Mouse (Mus musculus): Measurements from ENCODE around the gene Gm9903. TPM values are rescaled to one million over a fixed set of nuclear protein-coding genes. Genes with fewer than 3 reads are reported as not detected.

The Gm9903 gene
- polyA plus RNA-seq, 1 experiment from 2014 or later, result 0.61 TPM

GRCm38 (mm10) chr5:33622671-33623070 is 7.1 kb upstream of the Gm9903 start:
- Histone ChIP-seq H3K4me3 (no peak overlapping the region), H3K9me3 (replicated peaks) (no peaks in the 10 kb centered on the region), H3K36me3 (ENCODE audit: poor library complexity, severe bottlenecking) (peaks cover 4% of the 10 kb centered on the region; the same call in 1 of the 2 replicates), H3K4me2 (no peak overlapping the region), H3K27ac (no peak overlapping the region), H3K4me1 (peaks cover 2% of the 10 kb centered on the region; the same call in 1 of the 2 replicates), H3K9ac (no peak overlapping the region), H3K27me3 (no peaks in the 10 kb centered on the region)
- ATAC-seq, result no peak
- WGBS, result 93% methylated on average over 2 of the region's 2 CpGs

- Histone ChIP-seq H3K36me3 (ENCODE audit: poor library complexity, severe bottlenecking) (peaks cover 4% of the 10 kb centered on the region; the same call in 1 of the 2 replicates), H3K4me1 (peaks cover 13% of the 10 kb centered on the region), H3K27ac (no peak overlapping the region), H3K27me3 (no peaks in the 10 kb centered on the region), H3K9me3 (replicated peaks) (no peaks in the 10 kb centered on the region), H3K9ac (no peak overlapping the region), H3K4me2 (no peak overlapping the region), H3K4me3 (no peak overlapping the region)
- WGBS, result 80% methylated on average over 3 of the region's 3 CpGs
- ATAC-seq, result no peak
Observed at GRCm38 (mm10) chr5:33623766-33624165, 6.0 kb upstream of the Gm9903 start.

GRCm38 (mm10) chr5:33627968-33628367 is 1.8 kb upstream of the Gm9903 start:
- Histone ChIP-seq H3K9ac (0 out of 2 replicates have a peak overlapping the region, but pooled peaks have one; percentile 2), H3K27ac (no peak overlapping the region), H3K4me3 (peak overlapping the region; percentile 79), H3K27me3 (no peaks in the 10 kb centered on the region), H3K4me2 (peak overlapping the region; percentile 70), H3K9me3 (replicated peaks) (no peaks in the 10 kb centered on the region), H3K4me1 (peaks cover 22% of the 10 kb centered on the region), H3K36me3 (ENCODE audit: poor library complexity, severe bottlenecking) (peaks cover 4% of the 10 kb centered on the region; the same call in 1 of the 2 replicates)
- ATAC-seq, result no peak
- WGBS, result 50% methylated on average over 4 of the region's 4 CpGs

GRCm38 (mm10) chr5:33628820-33629300 is 865 bp upstream of the Gm9903 start:
- Histone ChIP-seq H3K9me3 (replicated peaks) (no peaks in the 10 kb centered on the region), H3K9ac (peak overlapping the region; percentile 85), H3K4me3 (peak overlapping the region; percentile 79), H3K4me1 (peaks cover 22% of the 10 kb centered on the region), H3K36me3 (ENCODE audit: poor library complexity, severe bottlenecking) (peaks cover 4% of the 10 kb centered on the region; the same call in 1 of the 2 replicates), H3K4me2 (peak overlapping the region; percentile 70), H3K27ac (peak overlapping the region; percentile 84), H3K27me3 (no peaks in the 10 kb centered on the region)
- 0% methylated on average over 24 of the region's 24 CpGs for WGBS
- no peak for ATAC-seq

GRCm38 (mm10) chr5:33630061-33630460 is 336 bp downstream of the Gm9903 start:
- peak overlapping the region; percentile 70 for H3K4me2 ChIP-seq
- no peaks in the 10 kb centered on the region for H3K27me3 ChIP-seq
- no peak for ATAC-seq
- peak overlapping the region; percentile 85 for H3K9ac ChIP-seq
- 5% methylated on average over 9 of the region's 9 CpGs for WGBS
- peak overlapping the region; percentile 35; the same call in 1 of the 2 replicates for H3K27ac ChIP-seq
- peaks cover 8% of the 10 kb centered on the region; the same call in 1 of the 2 replicates for H3K36me3 ChIP-seq (ENCODE audit: poor library complexity, severe bottlenecking)
- peak overlapping the region; percentile 79 for H3K4me3 ChIP-seq
- H3K9me3 ChIP-seq (replicated peaks), result no peaks in the 10 kb centered on the region
- H3K4me1 ChIP-seq, result peaks cover 22% of the 10 kb centered on the region

- no peak for ATAC-seq
- H3K4me3 ChIP-seq, result peak overlapping the region; percentile 79
- H3K9ac ChIP-seq, result no peak overlapping the region
- H3K36me3 ChIP-seq (ENCODE audit: poor library complexity, severe bottlenecking), result 0 out of 2 replicates have a peak, but pooled peaks cover 4% of the 10 kb centered on the region
- WGBS, result 83% methylated on average over 4 of the region's 4 CpGs
- peak overlapping the region; percentile 70 for H3K4me2 ChIP-seq
- no peak overlapping the region for H3K27ac ChIP-seq
- H3K27me3 ChIP-seq, result no peaks in the 10 kb centered on the region
- H3K9me3 ChIP-seq (replicated peaks), result no peaks in the 10 kb centered on the region
- H3K4me1 ChIP-seq, result peaks cover 22% of the 10 kb centered on the region
Observed at GRCm38 (mm10) chr5:33630615-33631014, 890 bp downstream of the Gm9903 start.

GRCm38 (mm10) chr5:33632526-33632925 is 2.8 kb downstream of the Gm9903 start:
- H3K4me1 ChIP-seq, result peaks cover 22% of the 10 kb centered on the region
- H3K4me3 ChIP-seq, result no peak overlapping the region
- WGBS, result 86% methylated on average over 1 of the region's 1 CpGs
- no peak overlapping the region for H3K4me2 ChIP-seq
- H3K9ac ChIP-seq, result no peak overlapping the region
- ATAC-seq, result no peak
- H3K27ac ChIP-seq, result no peak overlapping the region
- no peaks in the 10 kb centered on the region for H3K9me3 ChIP-seq (replicated peaks)
- peaks cover 14% of the 10 kb centered on the region for H3K36me3 ChIP-seq (ENCODE audit: poor library complexity, severe bottlenecking)
- H3K27me3 ChIP-seq, result no peaks in the 10 kb centered on the region

GRCm38 (mm10) chr5:33635361-33635760 is 5.6 kb downstream of the Gm9903 start:
- no peaks in the 10 kb centered on the region for H3K9me3 ChIP-seq (replicated peaks)
- H3K4me1 ChIP-seq, result peaks cover 3% of the 10 kb centered on the region
- H3K4me2 ChIP-seq, result no peak overlapping the region
- H3K36me3 ChIP-seq (ENCODE audit: poor library complexity, severe bottlenecking), result peaks cover 37% of the 10 kb centered on the region
- 83% methylated on average over 3 of the region's 3 CpGs for WGBS
- no peak overlapping the region for H3K27ac ChIP-seq
- no peak for ATAC-seq
- no peak overlapping the region for H3K4me3 ChIP-seq
- H3K9ac ChIP-seq, result no peak overlapping the region
- H3K27me3 ChIP-seq, result no peaks in the 10 kb centered on the region

- ATAC-seq, result no peak
- no peak overlapping the region for H3K9ac ChIP-seq
- no peaks in the 10 kb centered on the region for H3K9me3 ChIP-seq (replicated peaks)
- H3K27me3 ChIP-seq, result no peaks in the 10 kb centered on the region
- peaks cover 58% of the 10 kb centered on the region for H3K36me3 ChIP-seq (ENCODE audit: poor library complexity, severe bottlenecking)
- no peak overlapping the region for H3K27ac ChIP-seq
- WGBS, result 82% methylated on average over 3 of the region's 3 CpGs
- no peak overlapping the region for H3K4me3 ChIP-seq
- no peak overlapping the region for H3K4me2 ChIP-seq
- no peaks in the 10 kb centered on the region for H3K4me1 ChIP-seq
Observed at GRCm38 (mm10) chr5:33637606-33638350, 8.1 kb downstream of the Gm9903 start.

GRCm38 (mm10) chr5:33638826-33639225 is 9.1 kb downstream of the Gm9903 start:
- Histone ChIP-seq H3K9me3 (replicated peaks) (no peaks in the 10 kb centered on the region), H3K36me3 (ENCODE audit: poor library complexity, severe bottlenecking) (peaks cover 68% of the 10 kb centered on the region), H3K9ac (no peak overlapping the region), H3K27me3 (no peaks in the 10 kb centered on the region), H3K27ac (no peak overlapping the region), H3K4me2 (no peak overlapping the region), H3K4me1 (no peaks in the 10 kb centered on the region), H3K4me3 (no peak overlapping the region)
- 83% methylated on average over 4 of the region's 4 CpGs for WGBS
- no peak for ATAC-seq

GRCm38 (mm10) chr5:33640652-33641051 is 10.9 kb downstream of the Gm9903 start:
- 40% methylated on average over 3 of the region's 3 CpGs for WGBS
- H3K4me3 ChIP-seq, result no peak overlapping the region
- no peaks in the 10 kb centered on the region for H3K4me1 ChIP-seq
- no peak overlapping the region for H3K9ac ChIP-seq
- H3K27ac ChIP-seq, result no peak overlapping the region
- peaks cover 78% of the 10 kb centered on the region for H3K36me3 ChIP-seq (ENCODE audit: poor library complexity, severe bottlenecking)
- no peak overlapping the region for H3K4me2 ChIP-seq
- no peaks in the 10 kb centered on the region for H3K27me3 ChIP-seq
- ATAC-seq, result no peak
- H3K9me3 ChIP-seq (replicated peaks), result no peaks in the 10 kb centered on the region

GRCm38 (mm10) chr5:33651017-33651416 is 21.3 kb downstream of the Gm9903 start:
- peak overlapping the region; percentile 75 for H3K4me2 ChIP-seq
- ATAC-seq, result no peak
- peak overlapping the region; percentile 97 for H3K27ac ChIP-seq
- no peaks in the 10 kb centered on the region for H3K27me3 ChIP-seq
- peak overlapping the region; percentile 86 for H3K9ac ChIP-seq
- peaks cover 65% of the 10 kb centered on the region for H3K36me3 ChIP-seq (ENCODE audit: poor library complexity, severe bottlenecking)
- WGBS, result 10% methylated on average over 2 of the region's 2 CpGs
- H3K4me1 ChIP-seq, result peaks cover 30% of the 10 kb centered on the region
- H3K9me3 ChIP-seq (replicated peaks), result no peaks in the 10 kb centered on the region
- peak overlapping the region; percentile 86 for H3K4me3 ChIP-seq
